Mouse (Mus musculus) ovary, postnatal 36 days (tissue): ENCODE data around the gene Tyw1.
"Not testable (repeated sequence)": the region's sequence is repeated elsewhere in the genome, so short reads cannot be mapped to it uniquely, and the experiment has no call there.

ENCODE experiments used
- DNase-seq: peaks from one replicate; pipeline ENCODE4 v3.0.0; 2022; ENCODE audit warnings: low spot score, mixed read lengths

Gene Tyw1

GRCm38 (mm10) chr5:130255017-130255720 is at the start of gene Tyw1, which contains the start of gene Sbds:
Gene Tyw1 (plus strand): TSS chr5:130255619.
Gene Sbds (minus strand): TSS chr5:130255530.
- DNase-seq, result peak; percentile 96

GRCm38 (mm10) chr5:130207299-130207698 is 48.1 kb upstream of the Tyw1 start:
- DNase-seq, result no peak

GRCm38 (mm10) chr5:130212956-130213355 is 42.5 kb upstream of the Tyw1 start:
- no peak for DNase-seq

GRCm38 (mm10) chr5:130216781-130217180 is 38.6 kb upstream of the Tyw1 start, which contains the start of gene Tmem248:
Gene Tmem248 (plus strand): TSS chr5:130217081.
- no peak for DNase-seq

- no peak for DNase-seq
Observed at GRCm38 (mm10) chr5:130217406-130217805, 38.0 kb upstream of the Tyw1 start.

- DNase-seq, result no peak
Observed at GRCm38 (mm10) chr5:130218336-130218735, 37.1 kb upstream of the Tyw1 start.

- DNase-seq, result no peak
Observed at GRCm38 (mm10) chr5:130221316-130221715, 34.1 kb upstream of the Tyw1 start.

- DNase-seq, result no peak
Observed at GRCm38 (mm10) chr5:130221760-130222145, 33.7 kb upstream of the Tyw1 start.

GRCm38 (mm10) chr5:130222146-130223004 is 33.0 kb upstream of the Tyw1 start:
- peak; percentile 96 for DNase-seq

- DNase-seq, result no peak
Observed at GRCm38 (mm10) chr5:130226790-130227189, 28.6 kb upstream of the Tyw1 start.

- no peak for DNase-seq
Observed at GRCm38 (mm10) chr5:130228120-130228519, 27.3 kb upstream of the Tyw1 start.

GRCm38 (mm10) chr5:130236302-130236701 is 19.1 kb upstream of the Tyw1 start:
- no peak for DNase-seq

GRCm38 (mm10) chr5:130239236-130239635 is 16.2 kb upstream of the Tyw1 start:
- DNase-seq, result no peak

GRCm38 (mm10) chr5:130239856-130240255 is 15.6 kb upstream of the Tyw1 start:
- DNase-seq, result no peak

- no peak for DNase-seq
Observed at GRCm38 (mm10) chr5:130241426-130241825, 14.0 kb upstream of the Tyw1 start.

- no peak for DNase-seq
Observed at GRCm38 (mm10) chr5:130247823-130248222, 7.6 kb upstream of the Tyw1 start.

- no peak for DNase-seq
Observed at GRCm38 (mm10) chr5:130254164-130255016, 1.0 kb upstream of the Tyw1 start.

GRCm38 (mm10) chr5:130255799-130256525 is 543 bp downstream of the Tyw1 start:
- DNase-seq, result not testable (repeated sequence)

- peak; percentile 88 for DNase-seq
Observed at GRCm38 (mm10) chr5:130256678-130257271, 1.4 kb downstream of the Tyw1 start.

- DNase-seq, result no peak
Observed at GRCm38 (mm10) chr5:130257303-130257702, 1.9 kb downstream of the Tyw1 start.

GRCm38 (mm10) chr5:130263454-130263853 is 8.0 kb downstream of the Tyw1 start:
- DNase-seq, result no peak
